Mouse (Mus musculus): Measurements from ENCODE around the gene Gm12394.

DNA sequence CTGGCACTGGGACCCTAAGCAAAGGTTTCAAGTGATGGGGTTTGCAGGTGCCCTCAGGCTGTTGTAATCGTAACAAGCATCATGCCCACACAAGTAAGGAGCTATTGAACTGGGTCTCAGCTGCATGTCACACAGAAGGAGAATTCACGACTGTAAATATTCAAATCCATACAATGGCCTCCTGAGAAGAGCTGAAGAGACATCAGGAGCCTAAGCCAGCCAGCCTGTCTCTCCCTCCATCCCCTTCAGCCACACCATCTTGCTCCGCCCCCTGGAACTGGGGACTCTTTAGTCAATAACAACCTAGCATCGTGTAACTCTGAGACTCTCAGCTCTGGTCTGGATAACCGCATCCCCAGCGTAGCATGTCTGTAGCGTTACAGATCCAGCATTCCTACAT is 34.6 kb upstream of the Gm12394 start:
- no peak for TF ChIP-seq POLR2A (IDR thresholded peaks at IDR 0.05; ENCODE audit: insufficient read depth, low read depth, low read length)
- TF ChIP-seq CTCF (IDR thresholded peaks at IDR 0.05) = no peak

All from heart, adult 2 months (tissue).